Mouse (Mus musculus) CH12.LX (cell line): Measurements from ENCODE around the gene Flnc. TPM values are rescaled to one million over a fixed set of nuclear protein-coding genes. Genes with fewer than 3 reads are reported as not detected.

ENCODE experiments used
- DNase-seq: peaks from one replicate; pipeline ENCODE4 v3.0.0-alpha.2; 2013; ENCODE audit errors: extremely low read depth
- H3K27ac ChIP-seq: 2 replicates; pipeline ENCODE4 v1.5.1; 2012; ENCODE audit warnings: low read depth, mild to moderate bottlenecking, control low read depth, moderate library complexity; ENCODE audit not compliant: insufficient read depth
- H3K27me3 ChIP-seq: replicated peaks from 2 replicates; pipeline ENCODE3; 2012; ENCODE audit warnings: inconsistent platforms
- H3K36me3 ChIP-seq, 2 experiments: replicated peaks in 1 of 2; 2 replicates each; pipeline versions ENCODE3 to v1.6.1; 2012; ENCODE audit warnings: inconsistent platforms in 1 of 2, low read length in 1 of 2, mild to moderate bottlenecking in 1 of 2, mixed read lengths in 1 of 2, moderate library complexity in 1 of 2; ENCODE audit not compliant: control insufficient read depth in 1 of 2, insufficient read depth in 1 of 2
- H3K4me1 ChIP-seq, 2 experiments: 2 replicates each; pipeline ENCODE4 v1.6.1; 2012; ENCODE audit warnings: inconsistent platforms in 1 of 2, moderate library complexity in 1 of 2; ENCODE audit not compliant: insufficient read depth in 2 of 2, control insufficient read depth in 1 of 2
- H3K4me2 ChIP-seq: 2 replicates; pipeline ENCODE4 v1.6.1; 2012; ENCODE audit warnings: low read depth, mild to moderate bottlenecking, control low read depth; ENCODE audit not compliant: poor library complexity, insufficient read depth, severe bottlenecking
- H3K4me3 ChIP-seq, 3 experiments: fragments of 150-350 bp in 1 of 3; sonication (generic) in 1 of 3; replicated peaks in 1 of 3; 2 replicates each; pipeline versions ENCODE3 to v1.5.1; 2011 to 2012; ENCODE audit warnings: low read depth in 2 of 3, low read length in 2 of 3, mild to moderate bottlenecking in 2 of 3, moderate library complexity in 2 of 3, control low read depth in 1 of 3, improper control_type of control experiment in 1 of 3, inconsistent platforms in 1 of 3, mixed read lengths in 1 of 3; ENCODE audit not compliant: poor library complexity in 1 of 3
- H3K79me2 ChIP-seq: replicated peaks from 2 replicates; pipeline ENCODE4 v1.6.1; 2012; ENCODE audit warnings: mild to moderate bottlenecking, moderate library complexity; ENCODE audit not compliant: control insufficient read depth, poor library complexity, insufficient read depth, severe bottlenecking; ENCODE audit errors: extremely low read depth
- H3K9ac ChIP-seq: 2 replicates; pipeline ENCODE4 v1.6.1; 2012; ENCODE audit warnings: low read depth, mild to moderate bottlenecking, control low read depth, moderate library complexity; ENCODE audit not compliant: insufficient read depth
- H3K9me3 ChIP-seq: replicated peaks from 2 replicates; pipeline ENCODE3; 2012; ENCODE audit warnings: low read length, inconsistent platforms, mixed read lengths
- ELF1 ChIP-seq: IDR thresholded peaks from 2 replicates; pipeline ENCODE4 v1.6.1; 2014; ENCODE audit warnings: low read depth, mild to moderate bottlenecking, inconsistent platforms, low read length, improper control_type of control experiment
- NRF1 ChIP-seq: IDR thresholded peaks from 2 replicates; pipeline ENCODE4 v1.6.1; 2014; ENCODE audit warnings: low read depth, mild to moderate bottlenecking, inconsistent platforms, low read length, improper control_type of control experiment, moderate library complexity
- UBTF ChIP-seq: IDR thresholded peaks from 2 replicates; pipeline ENCODE4 v1.6.1; 2012; ENCODE audit warnings: low read depth, mild to moderate bottlenecking, inconsistent platforms, low read length, improper control_type of control experiment, moderate library complexity
- ZC3H11A ChIP-seq: IDR thresholded peaks from 2 replicates; pipeline ENCODE4 v1.6.1; 2012; ENCODE audit warnings: low read depth, mild to moderate bottlenecking, inconsistent platforms, low read length, improper control_type of control experiment
- dilution Hi-C: fragments of 300-500 bp; cut with MboI; formaldehyde crosslinking; loops from 2 replicates; pipeline ENCODE4 v1.14.3; 2020; ENCODE audit warnings: low sequenced_read_pairs; ENCODE audit not compliant: extremely low pct_unique_long_range_greater_than_20kb, extremely low pct_ligation_motif_present
- in situ Hi-C: fragments of 300-500 bp; cut with MboI; formaldehyde crosslinking; loops from 3 replicates; pipeline ENCODE4 v1.14.3; 2019; ENCODE audit warnings: low sequenced_read_pairs, low pct_ligation_motif_present, low pct_unique_long_range_greater_than_20kb, mixed read lengths
- polyA plus RNA-seq: library from polyadenylated mRNA; unstranded; fragments of >175 nt; gene quantifications from 2 replicates; pipeline ENCODE4 v1.2.1, GENCODE M21; 2012; ENCODE audit warnings: low read depth; ENCODE audit not compliant: insufficient read length
- total RNA-seq, 2 experiments: library from RNA; depleted of rRNA; stranded (reverse); fragments of 300-350 nt in 1 of 2; fragments of >200 nt in 1 of 2; gene quantifications; 2 replicates each; pipeline ENCODE4 v1.2.3; 2012 to 2014

The Flnc gene
- total and polyA plus RNA-seq, 3 experiments, result 0.24 to 0.76 (median 0.60) TPM

GRCm38 (mm10) chr6:29509086-29509485 lies 76.0 kb downstream of the Flnc start:
- H3K9ac ChIP-seq, result no peak overlapping the region
- no peaks in the 10 kb centered on the region for H3K79me2 ChIP-seq
- H3K4me1 ChIP-seq, result peaks cover 0 to 8% of the 10 kb centered on the region in 2 experiments; a peak in 1 of 4 replicates
- no peaks in the 10 kb centered on the region for H3K36me3 ChIP-seq
- no peak overlapping the region for H3K27ac ChIP-seq
- no peak for DNase-seq
- no peak overlapping the region for H3K4me2 ChIP-seq
- no peaks in the 10 kb centered on the region for H3K9me3 ChIP-seq
- H3K27me3 ChIP-seq, result peaks cover 9% of the 10 kb centered on the region
- dilution Hi-C loops (no loop called here), in situ Hi-C loops (no loop called here)
- TF ChIP-seq ELF1 (no peak), NRF1 (no peak), ZC3H11A (no peak), UBTF (no peak)
- no peak overlapping the region for H3K4me3 ChIP-seq

Other genes with a start within 250 kb of the Flnc start
- gene Impdh1, start 216.9 kb upstream of the Flnc start, total RNA-seq (2012; rRNA removed), result 14.9 and 17.3 TPM in 2 replicates
- gene Impdh1, start 216.9 kb upstream of the Flnc start, total RNA-seq (2014; rRNA removed), result 2.5 and 3.1 TPM in 2 replicates
- 19.6 and 21.6 TPM in 2 replicates for gene Impdh1, start 216.9 kb upstream of the Flnc start, polyA plus RNA-seq
- 14.6 and 23.7 TPM in 2 replicates for gene Hilpda, start 160.8 kb upstream of the Flnc start, total RNA-seq (2012; rRNA removed)
- gene Hilpda, start 160.8 kb upstream of the Flnc start, total RNA-seq (2014; rRNA removed), result 40.0 and 52.3 TPM in 2 replicates
- 10.5 and 11.1 TPM in 2 replicates for gene Hilpda, start 160.8 kb upstream of the Flnc start, polyA plus RNA-seq
- gene Fam71f2, start 153.7 kb upstream of the Flnc start, total RNA-seq (2012; rRNA removed), result 0.29 and 0.30 TPM in 2 replicates
- 0.34 TPM in 1 of 2 replicates, not detected in the other for gene Fam71f2, start 153.7 kb upstream of the Flnc start, total RNA-seq (2014; rRNA removed)
- gene Fam71f2, start 153.7 kb upstream of the Flnc start, polyA plus RNA-seq, result 0.23 TPM in 1 of 2 replicates, not detected in the other
- gene Fam71f1, start 114.1 kb upstream of the Flnc start, total RNA-seq (2012; rRNA removed), result not detected in 2 replicates
- gene Fam71f1, start 114.1 kb upstream of the Flnc start, total RNA-seq (2014; rRNA removed), result not detected in 2 replicates
- gene Fam71f1, start 114.1 kb upstream of the Flnc start, polyA plus RNA-seq, result not detected in 2 replicates
- 107 and 125 TPM in 2 replicates for gene Calu, start 85.2 kb upstream of the Flnc start, total RNA-seq (2012; rRNA removed)
- gene Calu, start 85.2 kb upstream of the Flnc start, total RNA-seq (2014; rRNA removed), result 161 and 166 TPM in 2 replicates
- 112 and 128 TPM in 2 replicates for gene Calu, start 85.2 kb upstream of the Flnc start, polyA plus RNA-seq
- gene Opn1sw, start 44.8 kb upstream of the Flnc start, total RNA-seq (2012; rRNA removed), result 0.13 TPM in 1 of 2 replicates, not detected in the other
- gene Opn1sw, start 44.8 kb upstream of the Flnc start, total RNA-seq (2014; rRNA removed), result not detected in 2 replicates
- gene Opn1sw, start 44.8 kb upstream of the Flnc start, polyA plus RNA-seq, result not detected in 2 replicates
- 1.2 and 4.3 TPM in 2 replicates for gene Ccdc136, start 36.9 kb upstream of the Flnc start, total RNA-seq (2012; rRNA removed)
- gene Ccdc136, start 36.9 kb upstream of the Flnc start, total RNA-seq (2014; rRNA removed), result 0.28 and 0.64 TPM in 2 replicates
- gene Ccdc136, start 36.9 kb upstream of the Flnc start, polyA plus RNA-seq, result 2.4 and 2.9 TPM in 2 replicates
- 308 and 328 TPM in 2 replicates for gene Atp6v1f, start 34.5 kb downstream of the Flnc start, total RNA-seq (2012; rRNA removed)
- gene Atp6v1f, start 34.5 kb downstream of the Flnc start, total RNA-seq (2014; rRNA removed), result 367 and 373 TPM in 2 replicates
- gene Atp6v1f, start 34.5 kb downstream of the Flnc start, polyA plus RNA-seq, result 230 and 251 TPM in 2 replicates
- 0.21 TPM in 1 of 2 replicates, not detected in the other for gene Atp6v1fnb, start 38.2 kb downstream of the Flnc start, total RNA-seq (2012; rRNA removed)
- not detected in 2 replicates for gene Atp6v1fnb, start 38.2 kb downstream of the Flnc start, total RNA-seq (2014; rRNA removed)
- not detected in 2 replicates for gene Atp6v1fnb, start 38.2 kb downstream of the Flnc start, polyA plus RNA-seq
- gene Kcp, start 74.7 kb downstream of the Flnc start, total RNA-seq (2012; rRNA removed), result 0.59 and 0.64 TPM in 2 replicates
- not detected in 2 replicates for gene Kcp, start 74.7 kb downstream of the Flnc start, total RNA-seq (2014; rRNA removed)
- 0.49 and 0.51 TPM in 2 replicates for gene Kcp, start 74.7 kb downstream of the Flnc start, polyA plus RNA-seq
- 134 and 152 TPM in 2 replicates for gene Irf5, start 93.4 kb downstream of the Flnc start, total RNA-seq (2012; rRNA removed)
- 158 and 159 TPM in 2 replicates for gene Irf5, start 93.4 kb downstream of the Flnc start, total RNA-seq (2014; rRNA removed)
- 134 and 144 TPM in 2 replicates for gene Irf5, start 93.4 kb downstream of the Flnc start, polyA plus RNA-seq
- gene Tnpo3, start 176.6 kb downstream of the Flnc start, total RNA-seq (2012; rRNA removed), result 60.5 and 75.1 TPM in 2 replicates
- gene Tnpo3, start 176.6 kb downstream of the Flnc start, total RNA-seq (2014; rRNA removed), result 66.4 and 76.0 TPM in 2 replicates
- gene Tnpo3, start 176.6 kb downstream of the Flnc start, polyA plus RNA-seq, result 130 and 140 TPM in 2 replicates